Mouse (Mus musculus): Measurements from ENCODE around the gene Zfp488.

The Zfp488 gene

DNA sequence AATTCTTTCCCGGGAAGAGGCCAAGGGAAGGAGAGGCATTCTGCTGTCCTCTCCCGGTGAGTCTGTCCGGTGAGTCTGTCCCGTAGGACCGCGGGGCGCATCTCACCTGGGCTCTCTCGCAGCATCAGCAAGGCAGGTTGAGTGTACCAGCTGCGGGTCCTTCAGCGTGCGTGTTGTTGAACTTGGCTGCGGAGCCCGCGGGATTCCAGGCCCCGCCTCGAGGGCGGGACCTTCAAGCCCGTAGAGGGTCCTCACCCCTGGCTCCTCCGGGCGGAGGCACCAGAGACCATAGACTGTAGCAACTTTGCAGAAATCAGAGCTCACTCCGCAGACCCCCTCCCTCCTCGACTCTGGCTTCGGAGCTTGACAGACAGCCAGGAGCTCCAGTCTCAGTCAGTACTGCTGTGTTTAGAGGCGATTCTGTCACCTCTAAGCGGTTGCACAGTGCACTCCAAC lies at the start of gene Zfp488:
Gene Zfp488 (minus strand): TSS at position 161 of the 456 bp plus-strand sequence.
- DNase-seq (ENCODE audit: inconsistent age in 2 of 2, low spot score in 1 of 2): no peak

- DNase-seq (ENCODE audit: inconsistent age in 2 of 2, low spot score in 1 of 2): no peak
These were observed 48.1 kb upstream of the Zfp488 start for GRCm38 (mm10) chr14:34026710-34027109.

- DNase-seq (ENCODE audit: inconsistent age in 2 of 2, low spot score in 1 of 2): no peak
These were observed 38.4 kb upstream of the Zfp488 start for GRCm38 (mm10) chr14:34016938-34017337.

DNA sequence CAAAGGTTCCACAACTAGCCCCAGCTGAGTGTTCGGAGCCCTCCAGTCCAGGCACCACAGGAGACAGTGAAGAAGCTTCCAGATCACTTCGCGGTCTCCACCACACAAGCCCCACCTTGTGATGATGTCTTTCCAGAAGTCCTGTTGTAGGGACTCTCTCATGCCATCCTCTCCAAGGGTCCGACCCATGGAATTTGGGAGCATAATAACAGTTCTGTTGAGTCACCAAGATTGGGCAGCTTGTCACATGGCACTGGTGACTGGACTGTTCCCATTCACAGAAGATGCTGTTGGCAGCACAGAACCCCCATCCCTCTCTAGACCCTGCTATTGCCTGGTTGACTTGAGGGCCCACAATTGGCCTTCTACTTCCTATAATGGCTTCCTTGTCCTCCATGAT lies 37.8 kb upstream of the Zfp488 start, which contains the start of gene Gm5460:
Gene Gm5460 (plus strand): TSS at position 378 of the 400 bp plus-strand sequence.
- DNase-seq (ENCODE audit: inconsistent age in 2 of 2, low spot score in 1 of 2): no peak

DNA sequence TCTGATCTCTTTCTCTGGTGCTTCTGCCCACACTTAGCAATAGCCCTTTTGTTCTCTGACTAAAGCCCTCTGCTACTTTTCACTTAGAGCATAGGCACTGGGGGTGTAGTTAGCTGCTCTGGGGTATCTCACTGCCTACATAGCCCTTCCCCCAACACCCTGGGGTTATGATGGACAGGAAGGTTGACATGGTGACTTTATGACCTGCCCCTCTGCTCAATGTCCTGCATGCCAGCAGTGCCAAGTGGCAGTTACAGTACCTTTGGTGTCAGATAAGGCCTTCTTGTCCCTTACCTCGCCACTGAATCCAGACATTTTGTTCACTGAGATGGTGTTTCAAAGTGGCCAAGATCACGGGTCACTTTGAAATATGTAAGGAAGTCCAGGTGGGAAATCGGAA lies 36.5 kb upstream of the Zfp488 start, which contains the start of gene Gm30083:
Gene Gm30083 (minus strand): TSS at position 120 of the 400 bp plus-strand sequence.
- no peak for DNase-seq (ENCODE audit: inconsistent age in 2 of 2, low spot score in 1 of 2)

DNA sequence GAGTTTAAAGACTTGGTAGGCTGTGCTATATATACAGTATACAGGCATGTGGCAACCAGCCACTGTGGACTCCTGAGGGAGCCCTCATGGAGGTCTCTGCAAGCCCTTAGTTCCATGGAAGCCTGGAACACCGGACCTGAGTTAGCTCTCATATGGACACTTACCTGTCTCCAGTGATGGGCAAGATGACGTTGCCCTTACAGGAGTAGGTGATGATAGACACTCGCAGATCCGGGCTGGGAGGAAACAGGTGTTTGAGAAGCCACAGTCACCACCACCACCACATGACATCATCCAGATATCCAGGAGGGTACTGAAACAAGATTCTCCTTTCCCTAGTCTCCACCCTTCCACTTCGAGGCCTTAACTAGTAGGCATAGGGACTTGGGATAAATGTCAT lies 23.8 kb upstream of the Zfp488 start:
- no peak for DNase-seq (ENCODE audit: inconsistent age in 2 of 2, low spot score in 1 of 2)

DNA sequence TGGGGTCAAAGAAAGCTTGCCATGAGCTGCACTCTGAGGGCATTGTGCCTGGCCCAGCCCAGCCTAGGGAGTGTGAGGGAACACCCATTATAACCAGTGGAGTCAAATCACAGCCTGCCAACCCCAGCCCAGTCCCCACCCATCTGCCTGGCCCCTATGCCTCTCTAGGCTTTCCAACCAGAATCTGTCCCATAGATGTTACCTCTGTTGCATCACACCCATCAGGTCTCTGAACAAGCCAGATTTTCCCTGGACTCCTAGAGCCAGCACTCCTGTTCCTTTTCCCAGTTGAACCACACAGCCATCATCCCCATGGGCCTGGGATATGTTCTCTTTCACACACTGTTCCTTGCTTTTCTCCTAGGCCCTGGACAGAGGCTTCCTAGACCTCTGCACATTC lies 22.9 kb upstream of the Zfp488 start:
- no peak for DNase-seq (ENCODE audit: inconsistent age in 2 of 2, low spot score in 1 of 2)

DNA sequence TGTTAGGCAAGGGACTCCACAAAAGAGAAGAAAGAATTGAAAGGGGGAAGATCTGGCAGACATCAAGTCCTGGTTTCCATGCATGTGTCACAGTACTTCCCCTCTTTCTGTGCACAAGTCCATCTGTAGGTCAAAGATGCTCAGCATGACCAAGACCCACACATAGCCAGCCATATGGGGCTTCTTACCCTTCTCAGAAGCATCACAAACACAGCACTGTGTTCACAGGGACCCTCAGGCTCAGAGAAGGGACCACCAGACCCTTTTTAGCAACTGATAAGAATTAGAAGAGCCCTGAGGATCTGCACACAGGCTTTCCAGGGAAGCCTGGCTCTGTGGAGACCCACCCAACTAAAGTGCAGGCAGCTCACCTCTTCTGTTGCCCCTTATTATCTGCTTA lies 21.5 kb upstream of the Zfp488 start:
- no peak for DNase-seq (ENCODE audit: inconsistent age in 2 of 2, low spot score in 1 of 2)

DNA sequence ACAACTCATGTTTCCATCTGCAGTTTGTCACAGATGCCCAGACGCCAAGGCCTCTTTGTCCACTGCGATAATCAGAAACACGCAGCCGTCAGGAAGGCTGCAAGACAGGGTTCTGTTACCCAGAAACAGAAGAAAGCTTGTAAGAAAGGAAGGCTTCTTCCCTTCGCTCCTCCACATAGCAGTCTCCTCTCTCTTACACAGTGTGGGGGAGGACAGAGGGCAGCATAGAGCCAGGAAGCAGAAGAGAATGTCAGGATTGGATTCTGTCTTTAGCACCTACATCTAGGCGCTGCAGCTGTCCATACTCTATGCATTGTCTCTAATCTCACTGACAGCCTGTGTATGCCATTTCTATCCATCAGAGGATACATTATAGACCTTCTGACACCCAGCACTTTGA lies 18.9 kb upstream of the Zfp488 start:
- no peak for DNase-seq (ENCODE audit: inconsistent age in 2 of 2, low spot score in 1 of 2)

GRCm38 (mm10) chr14:33993521-33994289 lies 15.1 kb upstream of the Zfp488 start:
- DNase-seq (ENCODE audit: inconsistent age in 2 of 2, low spot score in 1 of 2): no peak

GRCm38 (mm10) chr14:33993051-33993450 lies 14.5 kb upstream of the Zfp488 start:
- no peak for DNase-seq (ENCODE audit: inconsistent age in 2 of 2, low spot score in 1 of 2)

DNA sequence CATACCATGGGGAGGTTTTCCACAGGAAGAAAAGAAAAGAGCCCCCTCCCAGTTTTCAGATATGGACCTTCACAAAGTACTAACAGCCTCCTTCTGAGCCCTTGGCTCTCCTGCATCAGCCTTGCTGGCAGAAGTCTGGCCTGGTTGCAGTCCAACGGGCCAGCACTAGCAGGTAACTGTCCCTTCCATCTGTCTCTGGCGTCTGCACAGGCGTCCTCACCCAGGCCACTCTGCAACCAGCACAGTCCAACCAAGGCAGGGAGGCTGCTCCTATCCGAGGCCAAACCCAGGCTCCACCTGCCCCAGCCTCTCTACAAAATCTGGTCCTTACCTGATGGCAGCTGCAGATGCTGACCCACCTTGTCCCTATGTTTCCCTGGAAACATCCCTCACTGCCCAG lies 13.4 kb upstream of the Zfp488 start:
- DNase-seq (ENCODE audit: inconsistent age in 2 of 2, low spot score in 1 of 2): no peak

GRCm38 (mm10) chr14:33989201-33989600 lies 10.6 kb upstream of the Zfp488 start:
- DNase-seq (ENCODE audit: inconsistent age in 2 of 2, low spot score in 1 of 2): no peak

DNA sequence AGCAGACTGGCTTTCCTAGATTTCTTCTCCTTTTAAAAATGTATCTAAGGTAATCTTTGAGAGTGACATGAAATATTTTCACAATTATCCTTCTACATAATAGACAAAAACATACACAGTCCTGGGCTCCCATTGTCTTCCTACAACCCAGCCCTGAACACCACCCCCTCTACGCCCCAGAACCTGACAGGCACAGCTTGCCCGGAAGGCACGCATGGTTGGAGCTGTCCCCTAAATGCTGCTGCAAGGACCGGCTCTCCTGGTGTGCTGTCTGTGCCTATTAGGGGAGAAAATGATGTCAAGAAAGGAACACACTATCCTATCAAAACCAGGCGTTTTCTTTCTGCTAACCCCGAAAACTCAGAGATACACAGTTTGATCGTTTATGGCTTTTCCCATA lies 816 bp downstream of the Zfp488 start:
- DNase-seq (ENCODE audit: inconsistent age in 2 of 2, low spot score in 1 of 2): no peak

DNA sequence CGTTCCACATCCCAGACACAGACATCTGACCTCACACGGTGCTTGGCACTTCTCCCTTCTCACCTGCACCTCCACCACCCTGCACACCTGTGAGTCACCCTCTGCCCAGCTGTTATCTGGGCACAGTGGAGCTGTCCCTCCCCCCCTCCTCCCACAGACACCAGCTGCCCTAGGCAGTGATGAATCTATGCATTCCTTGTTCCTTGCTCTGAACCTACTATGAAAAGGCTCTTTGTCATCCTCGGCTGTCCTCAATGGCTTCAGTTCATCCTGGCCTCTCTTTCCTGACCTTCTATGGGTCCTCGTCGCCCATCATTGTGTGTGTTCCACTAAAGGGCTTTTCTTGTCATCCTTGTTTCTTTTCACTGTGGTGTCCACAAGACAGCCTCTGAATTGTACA lies 3.8 kb downstream of the Zfp488 start:
- no peak for DNase-seq (ENCODE audit: inconsistent age in 2 of 2, low spot score in 1 of 2)

- DNase-seq (ENCODE audit: inconsistent age in 2 of 2, low spot score in 1 of 2): peak in 1 of 2 experiments; percentile 42
These were observed 5.9 kb downstream of the Zfp488 start for GRCm38 (mm10) chr14:33972679-33973078.

DNA sequence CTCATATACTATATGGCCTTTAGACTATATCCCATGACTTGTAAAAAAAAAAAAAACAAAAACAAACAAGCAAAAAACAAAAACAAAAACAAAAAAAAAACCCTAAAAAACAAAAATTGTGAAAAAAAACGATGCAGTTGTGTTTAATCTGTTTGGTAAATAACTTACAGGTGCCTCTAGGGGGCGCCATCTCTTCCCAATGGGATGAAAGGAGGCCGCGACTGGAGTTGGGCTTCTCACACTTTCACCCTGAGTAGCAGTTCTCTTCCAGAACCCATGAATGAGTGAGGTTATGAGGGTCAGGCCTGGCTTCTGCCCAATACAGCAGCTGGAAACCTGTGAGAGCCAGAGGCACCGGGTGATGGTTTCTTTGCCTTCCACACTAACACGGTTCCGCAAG lies 12.9 kb downstream of the Zfp488 start:
- no peak for DNase-seq (ENCODE audit: inconsistent age in 2 of 2, low spot score in 1 of 2)

- DNase-seq (ENCODE audit: inconsistent age in 2 of 2, low spot score in 1 of 2): peak; percentile 44 to 81
These were observed 19.2 kb downstream of the Zfp488 start for GRCm38 (mm10) chr14:33959341-33959740.

GRCm38 (mm10) chr14:33958841-33959240 lies 19.7 kb downstream of the Zfp488 start:
- DNase-seq (ENCODE audit: inconsistent age in 2 of 2, low spot score in 1 of 2): no peak

DNA sequence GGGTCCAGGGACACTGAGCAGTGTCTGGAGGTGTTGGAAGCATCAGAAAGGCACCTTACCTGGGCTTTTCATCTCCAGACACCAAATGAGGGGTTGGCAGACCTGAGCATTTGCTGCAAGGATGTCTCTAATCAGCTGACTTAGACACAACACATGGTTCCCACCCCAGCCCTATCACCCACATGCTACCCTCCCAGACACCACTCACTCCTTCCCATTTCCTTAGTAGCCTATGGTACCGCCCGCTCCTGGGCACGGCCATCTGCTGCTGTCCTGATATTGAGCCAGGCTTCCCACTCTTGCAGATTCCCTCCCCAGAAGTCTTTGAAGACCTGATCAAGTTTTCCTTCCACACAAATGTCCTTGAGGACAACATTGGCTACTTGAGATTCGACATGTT lies 20.4 kb downstream of the Zfp488 start:
- DNase-seq (ENCODE audit: inconsistent age in 2 of 2, low spot score in 1 of 2): no peak

GRCm38 (mm10) chr14:33956055-33956454 lies 22.5 kb downstream of the Zfp488 start:
- DNase-seq (ENCODE audit: inconsistent age in 2 of 2, low spot score in 1 of 2): no peak

DNA sequence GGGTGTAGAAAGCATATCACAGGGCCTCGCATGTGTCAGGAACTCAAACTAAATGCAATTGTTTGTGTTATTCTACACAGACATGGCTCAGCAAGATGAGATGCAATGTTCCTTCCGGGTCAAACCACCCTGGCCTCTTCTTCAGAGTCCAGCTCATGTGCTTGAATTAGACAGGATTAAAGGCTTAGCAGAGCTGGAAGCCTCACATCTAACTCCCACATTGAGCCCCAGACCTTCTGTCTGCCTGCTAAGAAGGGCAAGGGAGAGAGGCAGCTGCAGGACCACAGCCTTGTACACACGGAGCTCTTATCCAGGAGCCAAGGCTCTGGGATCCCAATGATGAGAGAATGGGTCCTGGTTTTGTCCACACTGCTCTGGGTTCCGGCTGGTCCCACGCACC lies 24.8 kb downstream of the Zfp488 start, which contains the start of gene Rbp3:
Gene Rbp3 (plus strand): TSS at position 243 of the 400 bp plus-strand sequence.
- DNase-seq (ENCODE audit: inconsistent age in 2 of 2, low spot score in 1 of 2): no peak

Data from adrenal gland, adult (tissue).